Mouse (Mus musculus): ENCODE data around the gene Olfr94. TPM values are rescaled to one million over a fixed set of nuclear protein-coding genes. Genes with fewer than 3 reads are reported as not detected.
"Not testable (repeated sequence)": the region's sequence is repeated elsewhere in the genome, so short reads cannot be mapped to it uniquely, and the experiment has no call there.

The Olfr94 gene
- polyA plus RNA-seq (2015; fragmentation: Nextera tagmentation; extraction: Ambion mirVana) = not detected in 2 replicates

GRCm38 (mm10) chr17:37200894-37201293 is at the start of gene Olfr94:
Olfr94 (minus strand) TSS chr17:37200994.
- Histone ChIP-seq H3K36me3 (ENCODE audit: poor library complexity, severe bottlenecking) (no peaks in the 10 kb centered on the region), H3K4me2 (no peak within 1 kb of the TSS), H3K27ac (no peak within 1 kb of the TSS), H3K4me1 (peaks cover 9% of the 10 kb centered on the region), H3K9me3 (replicated peaks) (no peaks in the 10 kb centered on the region), H3K9ac (no peak within 1 kb of the TSS), H3K27me3 (peaks cover 28% of the 10 kb centered on the region), H3K4me3 (no peak within 1 kb of the TSS)
- WGBS = 88% methylated on average over 2 of the region's 2 CpGs
- no peak for ATAC-seq

GRCm38 (mm10) chr17:37250544-37250943 is 49.8 kb upstream of the Olfr94 start:
- Histone ChIP-seq H3K36me3 (ENCODE audit: poor library complexity, severe bottlenecking) (no peaks in the 10 kb centered on the region), H3K9me3 (replicated peaks) (no peaks in the 10 kb centered on the region), H3K27me3 (no peaks in the 10 kb centered on the region), H3K4me3 (no peak overlapping the region), H3K9ac (no peak overlapping the region), H3K27ac (no peak overlapping the region), H3K4me2 (no peak overlapping the region), H3K4me1 (no peaks in the 10 kb centered on the region)
- ATAC-seq = no peak
- WGBS = 10% methylated on average over 1 of the region's 1 CpGs

GRCm38 (mm10) chr17:37249460-37249859 is 48.7 kb upstream of the Olfr94 start:
- no peak overlapping the region for H3K9ac ChIP-seq
- no peaks in the 10 kb centered on the region for H3K4me1 ChIP-seq
- no peak overlapping the region for H3K4me2 ChIP-seq
- H3K4me3 ChIP-seq = no peak overlapping the region
- no peaks in the 10 kb centered on the region for H3K27me3 ChIP-seq
- no peak for ATAC-seq
- H3K27ac ChIP-seq = no peak overlapping the region
- no peaks in the 10 kb centered on the region for H3K36me3 ChIP-seq (ENCODE audit: poor library complexity, severe bottlenecking)
- no peaks in the 10 kb centered on the region for H3K9me3 ChIP-seq (replicated peaks)

GRCm38 (mm10) chr17:37246715-37247114 is 45.9 kb upstream of the Olfr94 start:
- Histone ChIP-seq H3K4me2 (no peak overlapping the region), H3K4me3 (no peak overlapping the region), H3K9ac (no peak overlapping the region), H3K4me1 (no peaks in the 10 kb centered on the region), H3K36me3 (ENCODE audit: poor library complexity, severe bottlenecking) (no peaks in the 10 kb centered on the region), H3K9me3 (replicated peaks) (no peaks in the 10 kb centered on the region), H3K27ac (no peak overlapping the region), H3K27me3 (no peaks in the 10 kb centered on the region)
- 27% methylated on average over 5 of the region's 5 CpGs for WGBS
- no peak for ATAC-seq

GRCm38 (mm10) chr17:37242198-37242597 is 41.4 kb upstream of the Olfr94 start:
- Histone ChIP-seq H3K27ac (no peak overlapping the region), H3K36me3 (ENCODE audit: poor library complexity, severe bottlenecking) (no peaks in the 10 kb centered on the region), H3K4me3 (no peak overlapping the region), H3K27me3 (no peaks in the 10 kb centered on the region), H3K4me2 (no peak overlapping the region), H3K4me1 (no peaks in the 10 kb centered on the region), H3K9ac (no peak overlapping the region), H3K9me3 (replicated peaks) (0 out of 2 replicates have a peak, but pooled peaks cover 4% of the 10 kb centered on the region)
- WGBS = 62% methylated on average over 3 of the region's 3 CpGs
- no peak for ATAC-seq

- not testable (repeated sequence) for ATAC-seq; H3K27me3 ChIP-seq; H3K4me1 ChIP-seq; H3K4me2 ChIP-seq; H3K36me3 ChIP-seq (ENCODE audit: poor library complexity, severe bottlenecking); H3K9me3 ChIP-seq (replicated peaks); H3K27ac ChIP-seq; H3K9ac ChIP-seq; H3K4me3 ChIP-seq
- WGBS = 91% methylated on average over 2 of the region's 2 CpGs
Observed at GRCm38 (mm10) chr17:37237230-37237629, 36.4 kb upstream of the Olfr94 start, which contains the start of gene Olfr97. Olfr97 (minus strand) TSS chr17:37237330.

- Histone ChIP-seq H3K27ac (no peak overlapping the region), H3K4me1 (no peaks in the 10 kb centered on the region), H3K9ac (no peak overlapping the region), H3K36me3 (ENCODE audit: poor library complexity, severe bottlenecking) (no peaks in the 10 kb centered on the region), H3K4me2 (no peak overlapping the region), H3K4me3 (no peak overlapping the region), H3K9me3 (replicated peaks) (no peaks in the 10 kb centered on the region), H3K27me3 (no peaks in the 10 kb centered on the region)
- no peak for ATAC-seq
- 18% methylated on average over 1 of the region's 1 CpGs for WGBS
Observed at GRCm38 (mm10) chr17:37221879-37222278, 21.1 kb upstream of the Olfr94 start.

GRCm38 (mm10) chr17:37219846-37220245 is 19.1 kb upstream of the Olfr94 start, which contains the start of gene Olfr96:
Olfr96 (plus strand) TSS chr17:37220146.
- no peak within 1 kb of the TSS for H3K27ac ChIP-seq
- no peaks in the 10 kb centered on the region for H3K27me3 ChIP-seq
- H3K9me3 ChIP-seq (replicated peaks) = no peaks in the 10 kb centered on the region; the same call in 1 of the 2 replicates
- no peaks in the 10 kb centered on the region for H3K4me1 ChIP-seq
- no peak within 1 kb of the TSS for H3K9ac ChIP-seq
- no peak within 1 kb of the TSS for H3K4me2 ChIP-seq
- ATAC-seq = no peak
- H3K36me3 ChIP-seq (ENCODE audit: poor library complexity, severe bottlenecking) = no peaks in the 10 kb centered on the region
- H3K4me3 ChIP-seq = no peak within 1 kb of the TSS
- 54% methylated on average over 4 of the region's 4 CpGs for WGBS

- Histone ChIP-seq H3K9me3 (replicated peaks) (no peaks in the 10 kb centered on the region; the same call in 1 of the 2 replicates), H3K27me3 (no peaks in the 10 kb centered on the region), H3K4me3 (no peak overlapping the region), H3K27ac (no peak overlapping the region), H3K4me1 (no peaks in the 10 kb centered on the region), H3K4me2 (no peak overlapping the region), H3K36me3 (ENCODE audit: poor library complexity, severe bottlenecking) (no peaks in the 10 kb centered on the region), H3K9ac (no peak overlapping the region)
- no peak for ATAC-seq
- WGBS = 86% methylated on average over 3 of the region's 3 CpGs
Observed at GRCm38 (mm10) chr17:37218486-37218885, 17.7 kb upstream of the Olfr94 start.

- peaks cover 5% of the 10 kb centered on the region; the same call in 1 of the 2 replicates for H3K4me1 ChIP-seq
- no peak within 1 kb of the TSS for H3K9ac ChIP-seq
- H3K4me2 ChIP-seq = no peak within 1 kb of the TSS
- H3K27me3 ChIP-seq = peaks cover 14% of the 10 kb centered on the region
- H3K36me3 ChIP-seq (ENCODE audit: poor library complexity, severe bottlenecking) = no peaks in the 10 kb centered on the region
- WGBS = 78% methylated on average over 3 of the region's 3 CpGs
- ATAC-seq = no peak
- H3K4me3 ChIP-seq = no peak within 1 kb of the TSS
- H3K27ac ChIP-seq = no peak within 1 kb of the TSS
- no peaks in the 10 kb centered on the region; the same call in 1 of the 2 replicates for H3K9me3 ChIP-seq (replicated peaks)
Observed at GRCm38 (mm10) chr17:37213018-37213417, 12.2 kb upstream of the Olfr94 start, which contains the start of gene Olfr95. Olfr95 (minus strand) TSS chr17:37213118.

GRCm38 (mm10) chr17:37210884-37211768 is 10.3 kb upstream of the Olfr94 start:
- WGBS = 17% methylated on average over 40 of the region's 40 CpGs
- peak overlapping the region; percentile 55 for H3K9ac ChIP-seq
- H3K36me3 ChIP-seq (ENCODE audit: poor library complexity, severe bottlenecking) = no peaks in the 10 kb centered on the region
- ATAC-seq = peak; percentile 55; the same call in 1 of the 2 replicates
- peaks cover 5% of the 10 kb centered on the region; the same call in 1 of the 2 replicates for H3K4me1 ChIP-seq
- peaks cover 14% of the 10 kb centered on the region for H3K27me3 ChIP-seq
- H3K27ac ChIP-seq = no peak overlapping the region
- no peaks in the 10 kb centered on the region for H3K9me3 ChIP-seq (replicated peaks)
- H3K4me2 ChIP-seq = peak overlapping the region; percentile 59
- H3K4me3 ChIP-seq = peak overlapping the region; percentile 40

GRCm38 (mm10) chr17:37203917-37204236 is 3.1 kb upstream of the Olfr94 start:
- 29% methylated on average over 3 of the region's 3 CpGs for WGBS
- H3K9me3 ChIP-seq (replicated peaks) = no peaks in the 10 kb centered on the region
- no peak overlapping the region for H3K9ac ChIP-seq

More at GRCm38 (mm10) chr17:37203917-37204236, 3.1 kb upstream of the Olfr94 start:
- H3K4me2 ChIP-seq = no peak overlapping the region
- no peaks in the 10 kb centered on the region for H3K4me1 ChIP-seq
- H3K36me3 ChIP-seq (ENCODE audit: poor library complexity, severe bottlenecking) = no peaks in the 10 kb centered on the region
- H3K27ac ChIP-seq = no peak overlapping the region
- peak; percentile 57 for ATAC-seq
- no peaks in the 10 kb centered on the region for H3K27me3 ChIP-seq
- no peak overlapping the region for H3K4me3 ChIP-seq

Data from forebrain, embryonic 13.5 days (tissue).